Mouse (Mus musculus) kidney, adult 2 months (tissue): ENCODE measurements around the gene Rasgrp3.

ENCODE experiments used
- CTCF ChIP-seq: fragments of 200-500 bp; conservative IDR thresholded peaks from 2 replicates; pipeline ENCODE4 v1.5.1; 2011; ENCODE audit warnings: low read depth, mild to moderate bottlenecking, control low read depth, low read length, moderate library complexity, mixed read lengths; ENCODE audit not compliant: insufficient read depth, insufficient read length
- POLR2A ChIP-seq: fragments of 200-500 bp; IDR thresholded peaks from one replicate; pipeline ENCODE4 v1.6.1; 2011; ENCODE audit warnings: low read depth, low read length, control low read depth

- TF ChIP-seq POLR2A (no peak), CTCF (peak; percentile 53)
Measured at GRCm38 (mm10) chr17:75536396-75537049, 100.8 kb downstream of the Rasgrp3 start.
